Mouse (Mus musculus) midbrain, postnatal 0 days (tissue): ENCODE measurements at regions not wholly inside any gene's neighbourhood (a gene's known extent, or its start where the extent isn't known, plus 50 kb on each side); places are given as distances from the start of the nearest gene placed in this dataset.

Experiments used
- ATAC-seq: fragments of 200-750 bp; cut with Nextera tagmentation; 2 replicates; pipeline ENCODE4 v1.8.0; 2017; ENCODE audit warnings: moderate number of reproducible peaks, mild to moderate bottlenecking, moderate TSS enrichment, moderate library complexity; ENCODE audit not compliant: low FRiP score
- DNase-seq: peaks from one replicate; pipeline ENCODE4 v3.0.0-alpha.2; 2015; ENCODE audit warnings: low spot score
- H3K27ac ChIP-seq: fragments of 300-500 bp; sonication (generic); 2 replicates; pipeline ENCODE4 v1.5.1; 2014; ENCODE audit warnings: low read depth, mild to moderate bottlenecking, low read length, mixed read lengths
- H3K27me3 ChIP-seq: fragments of 300-500 bp; sonication (generic); 2 replicates; pipeline ENCODE4 v1.6.1; 2014; ENCODE audit warnings: low read length, control low read depth, mixed read lengths; ENCODE audit not compliant: insufficient read depth
- H3K36me3 ChIP-seq: fragments of 300-500 bp; sonication (generic); 2 replicates; pipeline ENCODE4 v1.6.1; 2014; ENCODE audit warnings: low read length, control low read depth, mixed read lengths; ENCODE audit not compliant: insufficient read depth
- H3K4me1 ChIP-seq: fragments of 300-500 bp; sonication (generic); 2 replicates; pipeline ENCODE4 v1.6.1; 2014; ENCODE audit warnings: mild to moderate bottlenecking, control low read depth, antibody characterized with exemption, low read length, mixed read lengths; ENCODE audit not compliant: insufficient read depth
- H3K4me2 ChIP-seq: fragments of 300-500 bp; sonication (generic); 2 replicates; pipeline ENCODE4 v1.6.1; 2014; ENCODE audit warnings: low read depth, mild to moderate bottlenecking, low read length, mixed read lengths; ENCODE audit not compliant: poor library complexity, severe bottlenecking
- H3K4me3 ChIP-seq: fragments of 300-500 bp; sonication (generic); 2 replicates; pipeline ENCODE4 v1.5.1; 2014; ENCODE audit warnings: low read depth, mild to moderate bottlenecking, low read length, moderate library complexity
- H3K9ac ChIP-seq: fragments of 300-500 bp; sonication (generic); replicated peaks from 2 replicates; pipeline ENCODE4 v1.6.1; 2014; ENCODE audit warnings: mild to moderate bottlenecking, low read length, moderate library complexity, mixed read lengths; ENCODE audit not compliant: poor library complexity, severe bottlenecking
- H3K9me3 ChIP-seq: fragments of 300-500 bp; sonication (generic); 2 replicates; pipeline ENCODE4 v1.6.1; 2016; ENCODE audit warnings: low read length, control low read depth
- CTCF ChIP-seq: IDR thresholded peaks from 2 replicates; pipeline ENCODE4 v1.5.1; 2016; ENCODE audit warnings: antibody characterized with exemption, mild to moderate bottlenecking
- WGBS: fragments of 180-500 bp; shearing (Covaris S2); extraction: QIAGEN DNeasy Blood & Tissue Kit; methylation state at CpG from one replicate; pipeline ENCODE4 v1.1.7; 2014; 5-methylcytosine and 5-hydroxymethylcytosine counted together

GRCm38 (mm10) chr3:10575728-10576127 lies 240.2 kb upstream of the Gm38303 start:
- ATAC-seq = no peak
- WGBS = 45% methylated on average over 1 of the region's 1 CpGs

GRCm38 (mm10) chr3:10575213-10575612 lies 239.7 kb upstream of the Gm38303 start:
- H3K4me3 ChIP-seq = no peak overlapping the region
- DNase-seq (peak; percentile 2), ATAC-seq (peak; percentile 31; the same call in 1 of the 2 replicates)
- no peaks in the 10 kb centered on the region for H3K36me3 ChIP-seq
- no peak overlapping the region for H3K9ac ChIP-seq
- H3K4me2 ChIP-seq = no peak overlapping the region
- no peaks in the 10 kb centered on the region for H3K27me3 ChIP-seq
- no peak for TF ChIP-seq CTCF
- no peaks in the 10 kb centered on the region for H3K4me1 ChIP-seq
- WGBS = 57% methylated on average over 1 of the region's 1 CpGs
- no peaks in the 10 kb centered on the region for H3K9me3 ChIP-seq
- no peak overlapping the region for H3K27ac ChIP-seq

More at GRCm38 (mm10) chr3:10575728-10576127, 240.2 kb upstream of the Gm38303 start:
- TF ChIP-seq CTCF = no peak
- Histone ChIP-seq H3K4me3 (no peak overlapping the region), H3K9me3 (no peaks in the 10 kb centered on the region), H3K36me3 (no peaks in the 10 kb centered on the region), H3K27me3 (no peaks in the 10 kb centered on the region), H3K27ac (no peak overlapping the region), H3K4me1 (no peaks in the 10 kb centered on the region), H3K4me2 (no peak overlapping the region), H3K9ac (no peak overlapping the region)
- no peak for DNase-seq

GRCm38 (mm10) chr3:10574797-10575196 lies 239.3 kb upstream of the Gm38303 start:
- Histone ChIP-seq H3K4me1 (no peaks in the 10 kb centered on the region), H3K9me3 (no peaks in the 10 kb centered on the region), H3K36me3 (no peaks in the 10 kb centered on the region), H3K27me3 (no peaks in the 10 kb centered on the region), H3K9ac (no peak overlapping the region), H3K27ac (no peak overlapping the region), H3K4me3 (no peak overlapping the region), H3K4me2 (no peak overlapping the region)
- no peak for DNase-seq
- no peak for ATAC-seq
- 66% methylated on average over 1 of the region's 1 CpGs for WGBS
- no peak for TF ChIP-seq CTCF
